Mouse (Mus musculus): ENCODE measurements around the gene Boll. TPM values are rescaled to one million over a fixed set of nuclear protein-coding genes. Genes with fewer than 3 reads are reported as not detected.
A peak's percentile ranks its signal among the peaks of the same experiment; 100 is the strongest.
"Not testable (repeated sequence)": the region's sequence is repeated elsewhere in the genome, so short reads cannot be mapped to it uniquely, and the experiment has no call there.

Boll gene
- total RNA-seq (2021) = under 1 TPM in 1 of 2 experiments, not detected in 1; 0.35 TPM
- long read RNA-seq, experiment 1 = 0 reads
- long read RNA-seq, experiment 2 = 0 reads

- peak; percentile 73 to 75 for DNase-seq (ENCODE audit: low spot score in 2 of 2)
These were observed at the start of gene Boll for GRCm38 (mm10) chr1:55363044-55363565. Gene Boll (minus strand): TSS chr1:55363469.

- DNase-seq (ENCODE audit: low spot score in 2 of 2) = no peak
These were observed 49.3 kb upstream of the Boll start for GRCm38 (mm10) chr1:55412569-55412968.

GRCm38 (mm10) chr1:55411079-55411478 lies 47.8 kb upstream of the Boll start:
- DNase-seq (ENCODE audit: low spot score in 2 of 2) = no peak

- DNase-seq (ENCODE audit: low spot score in 2 of 2) = no peak
These were observed 47.4 kb upstream of the Boll start for GRCm38 (mm10) chr1:55410670-55411069.

GRCm38 (mm10) chr1:55406531-55407375 lies 43.5 kb upstream of the Boll start:
- peak; percentile 22 to 41 for DNase-seq (ENCODE audit: low spot score in 2 of 2)

- DNase-seq (ENCODE audit: low spot score in 2 of 2) = peak; percentile 73 to 79
These were observed 42.7 kb upstream of the Boll start for GRCm38 (mm10) chr1:55406023-55406413.

- DNase-seq (ENCODE audit: low spot score in 2 of 2) = peak; percentile 82 to 87
These were observed 42.2 kb upstream of the Boll start, which contains the start of gene Plcl1 for GRCm38 (mm10) chr1:55405272-55406022. Gene Plcl1 (plus strand): TSS chr1:55405921.

- peak in 1 of 2 experiments; percentile 49 for DNase-seq (ENCODE audit: low spot score in 2 of 2)
These were observed 41.2 kb upstream of the Boll start for GRCm38 (mm10) chr1:55404439-55404838.

- DNase-seq (ENCODE audit: low spot score in 2 of 2) = no peak
These were observed 36.6 kb upstream of the Boll start for GRCm38 (mm10) chr1:55399891-55400290.

- DNase-seq (ENCODE audit: low spot score in 2 of 2) = peak; percentile 81 to 84
These were observed 20.0 kb upstream of the Boll start for GRCm38 (mm10) chr1:55383114-55383773.

- DNase-seq (ENCODE audit: low spot score in 2 of 2) = no peak
These were observed 17.3 kb upstream of the Boll start for GRCm38 (mm10) chr1:55380527-55380926.

- DNase-seq (ENCODE audit: low spot score in 2 of 2) = no peak
These were observed 9.4 kb upstream of the Boll start for GRCm38 (mm10) chr1:55372626-55373025.

- DNase-seq (ENCODE audit: low spot score in 2 of 2) = peak; percentile 22 to 31
These were observed 317 bp upstream of the Boll start for GRCm38 (mm10) chr1:55363586-55363985.

GRCm38 (mm10) chr1:55362634-55363033 lies 635 bp downstream of the Boll start:
- DNase-seq (ENCODE audit: low spot score in 2 of 2) = no peak

- not testable (repeated sequence) for DNase-seq (ENCODE audit: low spot score in 2 of 2)
These were observed 11.4 kb downstream of the Boll start for GRCm38 (mm10) chr1:55351914-55352313.

GRCm38 (mm10) chr1:55325496-55325895 lies 37.8 kb downstream of the Boll start:
- not testable (repeated sequence) for DNase-seq (ENCODE audit: low spot score in 2 of 2)

GRCm38 (mm10) chr1:55301077-55301476 lies 62.2 kb downstream of the Boll start:
- DNase-seq (ENCODE audit: low spot score in 2 of 2) = no peak

- DNase-seq (ENCODE audit: low spot score in 2 of 2) = no peak
These were observed 84.2 kb downstream of the Boll start for GRCm38 (mm10) chr1:55279081-55279480.

GRCm38 (mm10) chr1:55265447-55265846 lies 97.8 kb downstream of the Boll start:
- DNase-seq (ENCODE audit: low spot score in 2 of 2) = no peak

- no peak for DNase-seq (ENCODE audit: low spot score in 2 of 2)
These were observed 98.9 kb downstream of the Boll start for GRCm38 (mm10) chr1:55264385-55264784.

- DNase-seq (ENCODE audit: low spot score in 2 of 2) = no peak
These were observed 116.9 kb downstream of the Boll start for GRCm38 (mm10) chr1:55246374-55246773.
